Mouse (Mus musculus): ENCODE measurements around the gene Rabggtb.

Rabggtb gene

DNA sequence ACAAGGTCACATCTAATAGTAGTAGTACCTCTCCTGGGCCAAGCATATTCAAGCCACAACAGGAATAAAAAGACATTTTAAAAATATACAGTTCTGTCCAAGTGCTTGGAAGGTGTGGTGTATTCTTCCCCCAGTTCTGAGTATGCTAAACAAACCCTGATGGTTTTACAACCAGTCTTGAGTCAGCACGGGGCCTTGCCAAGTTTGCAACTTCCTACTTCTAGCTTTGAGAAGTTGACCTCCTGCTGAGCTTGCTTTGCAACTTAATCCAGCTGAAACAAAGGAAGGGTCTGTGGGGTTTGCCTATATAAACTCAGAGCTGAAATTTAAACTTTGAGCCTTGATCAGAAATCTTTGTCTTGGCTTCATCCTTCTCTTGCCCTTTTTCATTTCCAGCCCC lies 4.4 kb upstream of the Rabggtb start:
- no peak for DNase-seq (ENCODE audit: low spot score)

DNA sequence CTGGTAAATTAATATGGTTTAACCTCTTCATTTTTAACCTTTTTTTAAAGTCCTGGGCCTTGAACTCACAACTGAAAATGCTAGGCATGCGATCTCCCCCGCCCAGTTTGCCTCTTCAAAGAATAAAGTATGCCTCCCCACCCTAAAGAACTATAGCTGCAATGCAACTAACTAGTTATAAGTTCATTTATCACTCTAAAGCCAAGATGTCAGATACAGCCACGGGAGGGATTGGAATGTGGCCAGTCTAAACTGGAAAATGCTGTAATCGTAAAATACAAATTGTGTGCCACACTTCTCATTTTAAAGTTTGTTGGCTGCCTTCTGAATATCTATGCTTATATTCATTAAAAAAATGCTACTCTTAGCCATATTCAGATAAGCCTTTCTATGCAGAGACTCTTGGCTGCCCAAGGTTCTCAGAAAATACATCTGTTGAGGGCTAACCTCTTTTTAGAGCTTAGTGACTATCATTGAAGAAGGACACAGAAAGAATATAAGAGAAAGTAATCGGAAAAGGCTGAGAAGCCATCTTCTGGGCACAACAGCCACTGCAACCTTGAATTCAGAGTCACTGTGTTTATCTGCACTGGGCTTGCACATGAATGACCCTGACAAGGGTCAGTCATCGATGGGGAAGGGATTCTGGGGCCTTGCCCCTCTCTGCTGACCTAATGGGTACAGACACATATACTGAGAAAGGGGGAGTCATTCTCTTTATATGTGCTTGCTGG lies 868 bp upstream of the Rabggtb start:
- no peak for DNase-seq (ENCODE audit: low spot score)

DNA sequence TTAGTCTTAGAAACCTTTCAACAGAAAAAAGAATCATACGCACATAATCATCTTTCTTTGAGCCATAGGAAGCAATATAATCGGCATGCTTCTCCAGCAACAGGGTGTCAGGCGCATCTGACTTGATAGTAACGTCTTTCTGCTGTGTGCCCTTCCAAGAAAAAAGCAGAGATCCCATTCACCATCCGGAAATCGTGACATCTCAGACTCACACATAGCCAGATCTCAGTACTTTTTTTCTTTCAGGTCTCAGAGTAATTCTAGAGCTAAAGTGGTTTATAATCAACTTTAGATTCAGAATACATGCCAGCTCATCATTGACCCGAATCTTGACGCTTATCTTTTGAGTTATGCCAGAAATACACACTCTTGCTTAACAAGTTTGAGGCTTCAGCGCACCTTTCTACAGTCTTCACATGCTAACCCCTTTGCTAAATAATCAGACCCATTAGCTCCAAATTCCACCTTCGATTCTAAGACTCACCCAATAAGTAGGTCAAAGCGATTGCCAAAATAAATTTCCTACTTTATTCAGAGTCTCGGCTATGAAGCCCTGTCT lies 848 bp downstream of the Rabggtb start:
- no peak for DNase-seq (ENCODE audit: low spot score)

- no peak for DNase-seq (ENCODE audit: low spot score)
These were observed 1.5 kb downstream of the Rabggtb start for GRCm38 (mm10) chr3:153911197-153911881.

DNA sequence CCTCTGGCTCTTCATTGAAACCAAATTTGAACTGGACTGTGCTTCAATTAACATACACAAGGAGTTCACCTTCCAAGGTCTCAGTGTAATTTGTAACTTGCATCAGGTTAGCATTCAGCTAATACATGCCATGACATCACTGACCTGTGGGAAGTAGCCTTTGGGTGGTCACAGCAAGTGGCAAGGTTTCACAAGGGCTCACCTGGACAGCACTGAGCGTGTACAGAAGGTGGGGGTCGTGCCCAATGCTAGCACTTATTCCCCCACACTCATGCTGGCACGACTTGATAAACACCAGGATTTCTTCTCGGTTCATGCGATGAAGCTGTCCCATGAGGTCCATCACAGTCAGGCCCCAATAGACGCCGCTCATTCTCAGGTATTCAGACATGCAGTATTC lies 2.3 kb downstream of the Rabggtb start:
- no peak for DNase-seq (ENCODE audit: low spot score)

GRCm38 (mm10) chr3:153908919-153909318 lies 3.9 kb downstream of the Rabggtb start:
- DNase-seq (ENCODE audit: low spot score): no peak

- no peak for DNase-seq (ENCODE audit: low spot score)
These were observed 6.5 kb downstream of the Rabggtb start, which contains the start of gene Msh4 for GRCm38 (mm10) chr3:153906136-153906871. TSS of gene Msh4 (minus strand) at chr3:153906138.

- DNase-seq (ENCODE audit: low spot score): no peak
These were observed 7.3 kb downstream of the Rabggtb start for GRCm38 (mm10) chr3:153905251-153906135.

DNA sequence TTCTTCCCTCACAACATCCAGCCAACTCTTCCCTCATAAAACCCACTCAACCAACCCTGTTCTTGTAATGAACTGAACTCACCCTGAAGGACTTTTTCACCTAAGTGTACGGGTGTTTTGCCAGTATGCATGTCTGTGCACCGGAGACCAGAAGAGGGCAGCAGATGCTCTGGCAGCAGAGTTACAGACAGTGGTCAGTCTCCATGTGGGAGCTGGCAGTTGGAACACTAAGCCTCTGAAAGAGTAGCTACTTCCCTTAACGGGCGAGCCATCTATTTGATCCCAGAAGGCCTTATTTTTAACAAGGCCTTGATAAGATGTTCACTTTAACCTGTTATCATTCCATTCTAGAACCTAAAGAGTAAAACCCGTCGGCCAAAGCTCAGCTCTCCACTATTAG lies 8.2 kb downstream of the Rabggtb start:
- DNase-seq (ENCODE audit: low spot score): no peak

DNA sequence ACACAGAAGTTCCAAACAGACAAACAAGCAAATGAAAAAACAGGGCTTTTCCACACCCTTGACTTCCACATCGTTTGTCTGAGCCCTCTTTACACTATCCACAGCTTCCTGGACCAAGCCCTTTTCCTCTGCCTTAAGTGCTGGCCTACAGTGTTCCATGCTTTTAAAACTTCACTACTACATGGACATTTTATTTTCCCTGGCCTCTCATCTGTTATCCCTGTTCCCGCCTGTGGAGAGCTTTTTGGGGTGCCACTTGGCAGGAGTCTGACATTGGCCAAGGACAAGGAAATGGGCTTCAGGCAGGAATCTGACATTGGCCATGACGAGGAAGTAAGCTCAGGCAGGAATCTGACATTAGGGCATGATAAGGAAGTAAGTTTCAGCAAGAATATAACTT lies 10.2 kb downstream of the Rabggtb start:
- no peak for DNase-seq (ENCODE audit: low spot score)

GRCm38 (mm10) chr3:153901904-153902303 lies 10.9 kb downstream of the Rabggtb start:
- DNase-seq (ENCODE audit: low spot score): no peak

GRCm38 (mm10) chr3:153897216-153897615 lies 15.6 kb downstream of the Rabggtb start:
- no peak for DNase-seq (ENCODE audit: low spot score)

GRCm38 (mm10) chr3:153895454-153895853 lies 17.4 kb downstream of the Rabggtb start:
- DNase-seq (ENCODE audit: low spot score): no peak

GRCm38 (mm10) chr3:153889188-153889781 lies 23.5 kb downstream of the Rabggtb start:
- DNase-seq (ENCODE audit: low spot score): no peak

DNA sequence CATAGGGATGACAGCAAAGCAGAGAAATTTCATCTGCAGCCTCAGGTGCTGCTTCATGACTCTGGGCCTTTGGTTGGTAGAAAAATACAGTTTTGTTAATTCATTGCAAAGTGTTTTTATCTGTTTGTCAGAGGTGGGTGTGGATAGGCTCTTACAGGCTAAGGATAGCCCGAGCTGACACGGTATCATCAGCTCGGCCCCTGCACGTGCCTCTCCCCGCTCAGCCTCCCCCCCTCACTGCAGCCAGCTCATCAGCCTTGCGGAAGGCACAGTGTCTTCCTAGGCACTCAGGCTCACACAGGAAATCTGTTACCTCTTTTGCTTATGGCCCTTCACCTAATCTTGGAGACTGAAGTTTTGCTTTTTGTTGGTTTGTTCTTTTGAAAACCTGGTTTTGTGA lies 24.7 kb downstream of the Rabggtb start:
- no peak for DNase-seq (ENCODE audit: low spot score)

GRCm38 (mm10) chr3:153886296-153886695 lies 26.5 kb downstream of the Rabggtb start:
- no peak for DNase-seq (ENCODE audit: low spot score)

- DNase-seq (ENCODE audit: low spot score): no peak
These were observed 41.4 kb downstream of the Rabggtb start for GRCm38 (mm10) chr3:153871396-153871795.

- no peak for DNase-seq (ENCODE audit: low spot score)
These were observed 45.4 kb downstream of the Rabggtb start for GRCm38 (mm10) chr3:153867149-153868136.

DNA sequence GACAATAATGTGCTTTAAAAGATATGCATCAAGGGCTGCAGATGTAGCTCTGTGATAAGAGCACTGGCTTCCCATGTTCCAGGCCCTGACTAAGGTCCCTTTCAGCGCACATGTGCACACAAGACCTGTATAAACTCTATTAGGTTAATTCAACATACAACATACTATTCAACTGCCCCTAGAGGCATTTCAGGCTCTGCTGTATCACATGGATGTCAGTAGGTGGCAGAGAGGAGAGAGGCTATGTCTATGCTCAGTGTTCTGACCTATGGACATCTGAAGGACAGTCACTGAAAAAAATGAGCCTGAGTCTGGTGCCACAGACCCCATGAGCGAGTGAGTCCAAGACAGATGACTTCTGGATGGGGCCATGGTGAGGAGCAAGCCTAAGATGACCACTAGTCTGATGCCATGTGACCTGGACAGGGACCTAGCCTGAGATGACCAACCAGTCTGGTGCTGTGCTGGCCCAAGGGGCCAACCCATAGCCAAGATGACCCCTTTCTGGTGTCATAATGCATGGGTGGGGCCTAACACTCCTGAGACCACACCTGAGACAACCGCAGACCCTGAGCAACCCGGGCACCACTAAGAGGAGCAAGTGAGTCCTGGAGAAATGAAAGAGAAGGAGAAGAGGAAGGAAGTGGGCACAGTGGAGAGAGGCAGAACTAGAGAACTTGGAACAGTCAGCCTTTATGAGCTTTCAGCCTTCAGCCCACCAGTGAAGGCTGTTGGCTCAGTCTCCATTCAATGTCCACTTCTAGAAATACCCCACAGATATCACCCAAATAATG lies 48.0 kb downstream of the Rabggtb start:
- no peak for DNase-seq (ENCODE audit: low spot score)
